Mouse (Mus musculus): ENCODE measurements around the gene Vps53. TPM values are rescaled to one million over a fixed set of nuclear protein-coding genes. Genes with fewer than 3 reads are reported as not detected.
"Not testable (repeated sequence)": the region's sequence is repeated elsewhere in the genome, so short reads cannot be mapped to it uniquely, and the experiment has no call there.

Gene Vps53
- polyA plus RNA-seq, 1 experiment from 2014 or later: 44.3 TPM

- peaks cover 37% of the 10 kb centered on the region for H3K4me1 ChIP-seq
- peak overlapping the region; percentile 81 for H3K4me2 ChIP-seq
- H3K36me3 ChIP-seq: peaks cover 23% of the 10 kb centered on the region
- peak overlapping the region; percentile 82 for H3K9ac ChIP-seq
- ATAC-seq (ENCODE audit: insufficient number of reproducible peaks, low FRiP score, low TSS enrichment, low read depth): no peak
- H3K9me3 ChIP-seq: no peaks in the 10 kb centered on the region
- WGBS: 4% methylated on average over 12 of the region's 14 CpGs
- H3K4me3 ChIP-seq: peak overlapping the region; percentile 85
- no peaks in the 10 kb centered on the region for H3K27me3 ChIP-seq
- peak overlapping the region; percentile 86 for H3K27ac ChIP-seq
Observed at GRCm38 (mm10) chr11:76026527-76027138, 152.8 kb downstream of the Vps53 start.

- no peak overlapping the region for H3K9ac ChIP-seq
- H3K36me3 ChIP-seq: peaks cover 23% of the 10 kb centered on the region
- peaks cover 46% of the 10 kb centered on the region for H3K4me1 ChIP-seq
- WGBS: 68% methylated on average over 7 of the region's 7 CpGs
- no peaks in the 10 kb centered on the region for H3K9me3 ChIP-seq
- peak overlapping the region; percentile 85 for H3K4me3 ChIP-seq
- ATAC-seq (ENCODE audit: insufficient number of reproducible peaks, low FRiP score, low TSS enrichment, low read depth): no peak
- no peaks in the 10 kb centered on the region for H3K27me3 ChIP-seq
- no peak overlapping the region for H3K27ac ChIP-seq
- H3K4me2 ChIP-seq: peak overlapping the region; percentile 81
Observed at GRCm38 (mm10) chr11:76025080-76025583, 154.3 kb downstream of the Vps53 start.

DNA sequence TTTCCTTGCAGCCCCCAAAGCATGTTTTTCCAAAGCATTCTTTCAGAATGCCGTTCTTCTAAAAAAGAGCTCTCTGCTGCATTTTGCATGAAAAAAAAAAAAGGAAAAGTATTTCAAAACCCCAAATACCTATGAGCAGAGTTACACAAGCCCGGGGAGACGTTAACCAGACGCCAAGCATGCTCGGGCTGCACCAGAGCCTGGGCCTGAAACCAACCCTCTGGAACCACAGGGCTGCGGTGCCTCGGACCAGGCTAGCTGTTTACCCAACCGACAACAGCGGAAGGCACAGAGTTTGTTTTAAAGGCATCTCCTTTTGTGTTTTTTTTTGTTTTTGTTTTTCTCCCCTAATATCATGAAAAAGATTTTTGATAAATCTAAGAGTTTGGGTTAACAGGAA lies 158.5 kb downstream of the Vps53 start:
- Histone ChIP-seq H3K9me3 (no peaks in the 10 kb centered on the region), H3K9ac (no peak overlapping the region), H3K4me3 (no peak overlapping the region), H3K4me1 (peaks cover 23% of the 10 kb centered on the region), H3K4me2 (no peak overlapping the region), H3K27ac (0 out of 2 replicates have a peak overlapping the region, but pooled peaks have one; percentile 47), H3K36me3 (peaks cover 29% of the 10 kb centered on the region), H3K27me3 (no peaks in the 10 kb centered on the region)
- WGBS: 46% methylated on average over 9 of the region's 9 CpGs
- ATAC-seq (ENCODE audit: insufficient number of reproducible peaks, low FRiP score, low TSS enrichment, low read depth): no peak

- Histone ChIP-seq H3K36me3 (peaks cover 27% of the 10 kb centered on the region), H3K27ac (no peak overlapping the region), H3K9ac (no peak overlapping the region), H3K4me3 (no peak overlapping the region), H3K4me1 (peaks cover 13% of the 10 kb centered on the region), H3K4me2 (no peak overlapping the region), H3K27me3 (no peaks in the 10 kb centered on the region), H3K9me3 (no peaks in the 10 kb centered on the region)
- ATAC-seq (ENCODE audit: insufficient number of reproducible peaks, low FRiP score, low TSS enrichment, low read depth): no peak
- 68% methylated on average over 4 of the region's 4 CpGs for WGBS
Observed at GRCm38 (mm10) chr11:76019879-76020278, 159.6 kb downstream of the Vps53 start.

GRCm38 (mm10) chr11:76015814-76016213 lies 163.6 kb downstream of the Vps53 start:
- H3K4me3 ChIP-seq: no peak overlapping the region

DNA sequence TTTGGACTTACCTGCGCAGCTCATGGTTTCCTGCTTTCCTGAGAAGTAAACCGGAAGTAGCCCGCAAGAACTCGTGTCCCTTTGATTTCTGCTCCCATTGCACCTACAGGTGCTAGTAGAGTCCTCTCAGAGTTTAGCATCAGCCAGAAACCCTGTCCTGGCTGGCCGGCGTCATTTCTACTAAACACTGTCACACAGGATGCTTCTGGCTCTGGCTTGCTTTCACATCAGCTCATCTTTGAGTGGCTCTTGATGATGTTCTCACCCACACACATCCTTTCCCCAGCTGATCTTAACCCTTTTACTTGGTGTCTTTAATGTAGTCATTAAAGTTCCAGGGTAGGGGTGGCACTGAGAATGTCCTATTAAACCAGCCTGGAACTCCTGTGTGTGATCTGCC lies 164.2 kb downstream of the Vps53 start:
- H3K9ac ChIP-seq: no peak overlapping the region
- H3K4me1 ChIP-seq: peaks cover under 1% of the 10 kb centered on the region; the same call in 1 of the 2 replicates
- WGBS: 83% methylated on average over 6 of the region's 6 CpGs
- H3K27me3 ChIP-seq: no peaks in the 10 kb centered on the region
- H3K4me2 ChIP-seq: no peak overlapping the region
- H3K4me3 ChIP-seq: no peak overlapping the region
- 0 out of 2 replicates have a peak, but pooled peaks cover 6% of the 10 kb centered on the region for H3K36me3 ChIP-seq
- H3K27ac ChIP-seq: no peak overlapping the region
- ATAC-seq (ENCODE audit: insufficient number of reproducible peaks, low FRiP score, low TSS enrichment, low read depth): no peak
- no peaks in the 10 kb centered on the region for H3K9me3 ChIP-seq

More at GRCm38 (mm10) chr11:76015814-76016213, 163.6 kb downstream of the Vps53 start:
- ATAC-seq (ENCODE audit: insufficient number of reproducible peaks, low FRiP score, low TSS enrichment, low read depth): no peak
- no peak overlapping the region for H3K27ac ChIP-seq
- WGBS: 57% methylated on average over 4 of the region's 4 CpGs
- no peak overlapping the region for H3K9ac ChIP-seq
- no peaks in the 10 kb centered on the region for H3K27me3 ChIP-seq
- 0 out of 2 replicates have a peak, but pooled peaks cover 6% of the 10 kb centered on the region for H3K36me3 ChIP-seq
- H3K4me2 ChIP-seq: no peak overlapping the region
- no peaks in the 10 kb centered on the region for H3K9me3 ChIP-seq
- peaks cover 6% of the 10 kb centered on the region for H3K4me1 ChIP-seq

- 69% methylated on average over 9 of the region's 9 CpGs for WGBS
- H3K27me3 ChIP-seq: no peaks in the 10 kb centered on the region
- H3K9me3 ChIP-seq: no peaks in the 10 kb centered on the region
- no peak overlapping the region for H3K27ac ChIP-seq
- H3K36me3 ChIP-seq: no peaks in the 10 kb centered on the region
- no peak overlapping the region for H3K4me3 ChIP-seq
- no peaks in the 10 kb centered on the region for H3K4me1 ChIP-seq
- no peak for ATAC-seq (ENCODE audit: insufficient number of reproducible peaks, low FRiP score, low TSS enrichment, low read depth)
- no peak overlapping the region for H3K4me2 ChIP-seq
- H3K9ac ChIP-seq: no peak overlapping the region
Observed at GRCm38 (mm10) chr11:76010838-76011624, 168.4 kb downstream of the Vps53 start.

GRCm38 (mm10) chr11:76009101-76009500 lies 170.3 kb downstream of the Vps53 start:
- Histone ChIP-seq H3K9me3 (no peaks in the 10 kb centered on the region), H3K36me3 (no peaks in the 10 kb centered on the region), H3K4me2 (no peak overlapping the region), H3K4me3 (no peak overlapping the region), H3K9ac (no peak overlapping the region), H3K27me3 (no peaks in the 10 kb centered on the region), H3K27ac (no peak overlapping the region), H3K4me1 (no peaks in the 10 kb centered on the region)
- WGBS: 75% methylated on average over 6 of the region's 6 CpGs
- no peak for ATAC-seq (ENCODE audit: insufficient number of reproducible peaks, low FRiP score, low TSS enrichment, low read depth)

- ATAC-seq (ENCODE audit: insufficient number of reproducible peaks, low FRiP score, low TSS enrichment, low read depth): no peak
- H3K4me3 ChIP-seq: no peak overlapping the region
- 74% methylated on average over 2 of the region's 2 CpGs for WGBS
- no peaks in the 10 kb centered on the region for H3K9me3 ChIP-seq
- H3K4me1 ChIP-seq: no peaks in the 10 kb centered on the region
- no peak overlapping the region for H3K27ac ChIP-seq
- no peaks in the 10 kb centered on the region for H3K36me3 ChIP-seq
- no peak overlapping the region for H3K4me2 ChIP-seq
- H3K9ac ChIP-seq: no peak overlapping the region
- no peaks in the 10 kb centered on the region for H3K27me3 ChIP-seq
Observed at GRCm38 (mm10) chr11:76008162-76008561, 171.3 kb downstream of the Vps53 start.

DNA sequence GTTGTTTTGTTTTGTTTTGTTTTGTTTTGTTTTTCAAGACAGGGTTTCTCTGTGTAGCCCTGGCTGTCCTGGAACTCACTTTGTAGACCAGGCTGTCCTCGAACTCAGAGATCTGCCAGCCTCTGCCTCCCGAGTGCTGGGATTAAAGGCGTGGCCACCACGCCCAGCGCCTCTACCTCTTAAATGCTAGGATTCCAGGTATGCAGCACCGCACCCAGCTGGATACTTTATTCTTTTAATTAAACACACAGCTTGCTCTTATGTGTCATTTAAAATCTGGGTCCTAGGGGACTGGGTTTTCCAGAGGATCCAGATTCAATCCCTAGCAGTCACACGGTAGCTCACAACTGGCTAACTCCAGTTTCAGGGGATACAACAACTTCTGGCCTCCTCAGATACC lies 175.2 kb downstream of the Vps53 start:
- H3K27me3 ChIP-seq; ATAC-seq (ENCODE audit: insufficient number of reproducible peaks, low FRiP score, low TSS enrichment, low read depth); H3K9ac ChIP-seq; H3K9me3 ChIP-seq; H3K27ac ChIP-seq; H3K4me3 ChIP-seq; H3K36me3 ChIP-seq; H3K4me1 ChIP-seq; H3K4me2 ChIP-seq: not testable (repeated sequence)
- WGBS: 85% methylated on average over 7 of the region's 7 CpGs

DNA sequence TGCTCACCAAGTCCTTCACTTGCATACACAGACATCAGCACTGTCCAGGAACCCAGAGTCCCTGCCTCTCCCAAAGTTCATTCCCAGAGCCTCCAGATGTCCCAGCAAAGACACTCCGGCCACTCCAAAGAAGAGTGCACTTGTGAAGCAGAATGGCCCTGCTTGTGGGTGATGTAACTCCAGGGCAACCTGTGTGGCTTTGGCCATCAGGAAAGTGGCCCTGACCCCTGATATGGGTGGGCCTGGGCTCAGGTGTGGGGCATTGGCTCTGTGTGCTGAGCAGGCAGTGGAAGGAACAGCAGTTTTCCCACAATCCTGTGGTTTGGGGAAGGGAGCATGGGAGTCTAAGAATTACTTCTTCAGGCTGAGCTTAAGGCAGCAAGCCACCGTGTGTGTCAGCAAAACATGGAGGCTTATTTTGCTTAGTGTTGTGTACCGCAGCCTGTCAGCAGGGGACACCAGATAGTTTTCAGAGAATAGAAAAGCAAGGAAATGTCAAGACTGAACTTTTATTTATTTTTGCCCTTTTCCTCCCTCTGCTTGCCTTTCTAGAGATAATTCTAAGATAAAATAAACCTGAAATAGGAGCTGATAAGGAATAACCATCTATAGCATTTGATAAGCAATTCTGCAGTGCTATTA lies 178.1 kb downstream of the Vps53 start:
- H3K4me1 ChIP-seq: peaks cover 8% of the 10 kb centered on the region; the same call in 1 of the 2 replicates

DNA sequence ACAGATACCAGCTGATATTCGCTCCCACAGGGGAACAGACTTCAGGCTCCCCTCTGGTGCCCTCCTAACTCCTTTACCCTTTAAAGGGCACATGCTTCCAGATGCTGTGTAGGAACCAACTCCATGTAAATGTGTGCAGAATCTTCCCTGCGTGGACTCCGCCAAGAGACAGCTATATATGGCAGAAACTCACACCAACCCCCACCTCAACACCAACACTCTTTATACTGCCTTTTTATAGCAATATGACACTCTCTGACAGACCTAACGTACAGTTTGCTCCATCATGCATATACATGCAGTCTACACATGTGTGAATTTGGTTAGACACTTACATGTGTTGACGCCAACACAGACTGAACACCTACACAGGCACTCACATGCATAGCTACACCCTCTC lies 178.7 kb downstream of the Vps53 start:
- H3K4me1 ChIP-seq: peaks cover 8% of the 10 kb centered on the region; the same call in 1 of the 2 replicates
- H3K9me3 ChIP-seq: no peaks in the 10 kb centered on the region
- H3K27ac ChIP-seq: no peak overlapping the region
- H3K9ac ChIP-seq: no peak overlapping the region
- no peaks in the 10 kb centered on the region for H3K36me3 ChIP-seq
- ATAC-seq (ENCODE audit: insufficient number of reproducible peaks, low FRiP score, low TSS enrichment, low read depth): no peak
- H3K4me3 ChIP-seq: no peak overlapping the region
- H3K27me3 ChIP-seq: peaks cover 6% of the 10 kb centered on the region; the same call in 1 of the 2 replicates
- H3K4me2 ChIP-seq: no peak overlapping the region
- 79% methylated on average over 5 of the region's 5 CpGs for WGBS

More for the DNA sequence above, 178.1 kb downstream of the Vps53 start:
- Histone ChIP-seq H3K4me2 (no peak overlapping the region), H3K9me3 (no peaks in the 10 kb centered on the region), H3K9ac (no peak overlapping the region), H3K27me3 (peaks cover 6% of the 10 kb centered on the region; the same call in 1 of the 2 replicates), H3K36me3 (no peaks in the 10 kb centered on the region), H3K27ac (no peak overlapping the region), H3K4me3 (no peak overlapping the region)
- no peak for ATAC-seq (ENCODE audit: insufficient number of reproducible peaks, low FRiP score, low TSS enrichment, low read depth)
- 54% methylated on average over 3 of the region's 3 CpGs for WGBS
